ENCODE assay signal across 9 mouse cellular contexts in genomic region chr1:187650786-187651687, GRCm38 (mm10). TPM values are rescaled to one million over a fixed set of nuclear protein-coding genes. Genes with fewer than 3 reads are reported as not detected.
DNase-seq lines count a peak whose midpoint lies in the region; ATAC-seq and TF ChIP-seq lines count a peak whose summit lies in the region.
"Had no signal": no experiment of that assay in that cellular context is flagged by ENCODE, and none has a peak within 500 bp of the region (broad histone marks: within the 10 kb centered on the region; RNA-seq: fewer than 3 reads in every experiment).

No protein-coding gene starts in this region.

- TF ChIP-seq CTCF in small intestine, adult 2 months (IDR thresholded peaks at IDR 0.05; ENCODE audit: extremely low read depth, insufficient read length, insufficient replicate concordance, low read depth, low read length): no peak

- TF ChIP-seq POLR2A in small intestine, adult 2 months (IDR thresholded peaks at IDR 0.05; ENCODE audit: low read depth, low read length): no peak

- H3K4me3 ChIP-seq in kidney, embryonic 14.5 days (ENCODE audit: low read length): peak overlapping the region; percentile 46
- peak overlapping the region; percentile 64 for H3K4me3 ChIP-seq in heart, embryonic 15.5 days
- peak overlapping the region; percentile 64 for H3K4me3 ChIP-seq in limb, embryonic 13.5 days
- peak overlapping the region; percentile 67 for H3K4me3 ChIP-seq in small intestine, adult 2 months (ENCODE audit: low read depth, low read length)

- no peaks in the 10 kb centered on the region for H3K27me3 ChIP-seq in kidney, embryonic 14.5 days (ENCODE audit: control insufficient read depth, insufficient read depth, low read length)
- no peaks in the 10 kb centered on the region for H3K27me3 ChIP-seq in heart, embryonic 15.5 days
- peaks cover 11% of the 10 kb centered on the region; the same call in 1 of the 2 replicates for H3K27me3 ChIP-seq in limb, embryonic 13.5 days
- no peaks in the 10 kb centered on the region for H3K27me3 ChIP-seq in small intestine, adult 2 months (ENCODE audit: control insufficient read depth, insufficient read depth, low read length)

- DNase-seq in kidney, adult 11 months: no peak
- DNase-seq in cerebellum, postnatal 10 days: peak; percentile 63 to 72
- no peak for DNase-seq in testis, postnatal 10 days (ENCODE audit: low spot score)
- DNase-seq in gastrocnemius, postnatal 4 days (ENCODE audit: low spot score in 2 of 2): no peak

- no peaks in the 10 kb centered on the region for H3K36me3 ChIP-seq in kidney, embryonic 14.5 days (ENCODE audit: control insufficient read depth, insufficient read depth, low read length)
- no peaks in the 10 kb centered on the region for H3K36me3 ChIP-seq in heart, embryonic 15.5 days
- no peaks in the 10 kb centered on the region for H3K36me3 ChIP-seq in limb, embryonic 13.5 days
- no peaks in the 10 kb centered on the region for H3K36me3 ChIP-seq in small intestine, adult 2 months (ENCODE audit: control insufficient read depth, insufficient read depth, low read length)

- ATAC-seq in kidney, embryonic 14.5 days (ENCODE audit: low FRiP score, low TSS enrichment): peak; percentile 30; the same call in 1 of the 2 replicates
- ATAC-seq in heart, embryonic 15.5 days (replicated peaks; ENCODE audit: insufficient number of reproducible peaks, insufficient read depth, low FRiP score, low read depth): peak; percentile 7; the same call in 1 of the 2 replicates
- ATAC-seq in limb, embryonic 13.5 days (ENCODE audit: low FRiP score, low read depth): 0 out of 2 replicates have a peak, but pooled peaks have one; percentile 38

- 10% methylated on average over 24 of the region's 24 CpGs for WGBS in kidney, embryonic 14.5 days
- WGBS in heart, embryonic 15.5 days: 7% methylated on average over 24 of the region's 24 CpGs
- 12% methylated on average over 24 of the region's 24 CpGs for WGBS in limb, embryonic 13.5 days
- 22% methylated on average over 24 of the region's 24 CpGs for WGBS in small intestine, adult 2 months

- H3K4me2 ChIP-seq in kidney, embryonic 14.5 days (replicated peaks; ENCODE audit: low read depth, low read length): peak overlapping the region; percentile 97
- H3K4me2 ChIP-seq in heart, embryonic 15.5 days: peak overlapping the region; percentile 86
- peak overlapping the region; percentile 97 for H3K4me2 ChIP-seq in limb, embryonic 13.5 days (replicated peaks)

- H3K27ac ChIP-seq in kidney, embryonic 14.5 days (ENCODE audit: low read depth, low read length): no peak overlapping the region
- peak overlapping the region; percentile 90 for H3K27ac ChIP-seq in heart, embryonic 15.5 days
- H3K27ac ChIP-seq in limb, embryonic 13.5 days: no peak overlapping the region
- H3K27ac ChIP-seq in small intestine, adult 2 months (ENCODE audit: insufficient read depth, low read depth, low read length): no peak overlapping the region

- H3K9me3 ChIP-seq in kidney, embryonic 14.5 days (ENCODE audit: control insufficient read depth, low read length): no peaks in the 10 kb centered on the region
- H3K9me3 ChIP-seq in heart, embryonic 15.5 days (replicated peaks): no peaks in the 10 kb centered on the region
- H3K9me3 ChIP-seq in limb, embryonic 13.5 days: no peaks in the 10 kb centered on the region

- peaks cover 13% of the 10 kb centered on the region; the same call in 1 of the 2 replicates for H3K4me1 ChIP-seq in kidney, embryonic 14.5 days (ENCODE audit: control insufficient read depth, insufficient read depth, low read length)
- peaks cover 34% of the 10 kb centered on the region for H3K4me1 ChIP-seq in heart, embryonic 15.5 days (replicated peaks)
- H3K4me1 ChIP-seq in limb, embryonic 13.5 days: peaks cover 12% of the 10 kb centered on the region
- peaks cover 6% of the 10 kb centered on the region for H3K4me1 ChIP-seq in small intestine, adult 2 months (ENCODE audit: control insufficient read depth, insufficient read depth, insufficient read length, low read length)

- H3K9ac ChIP-seq in kidney, embryonic 14.5 days (ENCODE audit: low read depth, low read length): peak overlapping the region; percentile 78; the same call in 1 of the 2 replicates
- peak overlapping the region; percentile 78 for H3K9ac ChIP-seq in heart, embryonic 15.5 days
- H3K9ac ChIP-seq in limb, embryonic 13.5 days: peak overlapping the region; percentile 81

RNA-seq across cellular contexts. Expression of gene Esrrg, which starts 42.4 kb away (rescaled TPM):
- polyA plus RNA-seq in kidney, embryonic 14.5 days (2014; fragmentation: Nextera tagmentation; extraction: Ambion mirVana): 13.8 and 21.5 TPM in 2 replicates
- polyA plus RNA-seq in heart, embryonic 15.5 days (2015; fragmentation: Nextera tagmentation; extraction: Ambion mirVana): 20.0 and 23.2 TPM in 2 replicates
- polyA plus RNA-seq in limb, embryonic 13.5 days (2015; fragmentation: Nextera tagmentation; extraction: Ambion mirVana): 3.1 TPM in 2 replicates
- polyA plus RNA-seq in small intestine, adult 2 months (2012; rRNA removed): 0.42 and 0.72 TPM in 2 replicates
- total RNA-seq in gastrocnemius, postnatal 4 days (2021): 1 to 10 TPM; 9.1 to 9.3 TPM
- total RNA-seq: neutrophil, adult 5-6 weeks had no signal

Comparison
In these comparisons a context has a peak if more than half of its experiments do, and no peak if none do; other contexts are left out.
1. DNase-seq: peak in cerebellum, postnatal 10 days (2 of 2); none in kidney, adult 11 months (single experiment), testis, postnatal 10 days (single experiment) and gastrocnemius, postnatal 4 days (0 of 2).
2. Peak in every context shown above with its lines, with median percentiles within 50 percentile points of each other: ATAC-seq, H3K4me2 ChIP-seq, H3K4me3 ChIP-seq and H3K9ac ChIP-seq.